Mouse (Mus musculus): ENCODE measurements at regions not wholly inside any gene's neighbourhood (a gene's known extent, or its start where the extent isn't known, plus 50 kb on each side); places are given as distances from the start of the nearest gene placed in this dataset.

- TF ChIP-seq CTCF (IDR thresholded peaks at IDR 0.05; ENCODE audit: insufficient read depth, low read depth, low read length): no peak
- TF ChIP-seq POLR2A (IDR thresholded peaks at IDR 0.05; ENCODE audit: insufficient read depth, low read depth, low read length): no peak
Measured at GRCm38 (mm10) chr17:48858891-48859290, 73.3 kb upstream of the Lrfn2 start.
